Mouse (Mus musculus): ENCODE results near the gene Wdr46. TPM values are rescaled to one million over a fixed set of nuclear protein-coding genes. Genes with fewer than 3 reads are reported as not detected.

Gene Wdr46
- polyA plus RNA-seq, 1 experiment, result 64.8 TPM

DNA sequence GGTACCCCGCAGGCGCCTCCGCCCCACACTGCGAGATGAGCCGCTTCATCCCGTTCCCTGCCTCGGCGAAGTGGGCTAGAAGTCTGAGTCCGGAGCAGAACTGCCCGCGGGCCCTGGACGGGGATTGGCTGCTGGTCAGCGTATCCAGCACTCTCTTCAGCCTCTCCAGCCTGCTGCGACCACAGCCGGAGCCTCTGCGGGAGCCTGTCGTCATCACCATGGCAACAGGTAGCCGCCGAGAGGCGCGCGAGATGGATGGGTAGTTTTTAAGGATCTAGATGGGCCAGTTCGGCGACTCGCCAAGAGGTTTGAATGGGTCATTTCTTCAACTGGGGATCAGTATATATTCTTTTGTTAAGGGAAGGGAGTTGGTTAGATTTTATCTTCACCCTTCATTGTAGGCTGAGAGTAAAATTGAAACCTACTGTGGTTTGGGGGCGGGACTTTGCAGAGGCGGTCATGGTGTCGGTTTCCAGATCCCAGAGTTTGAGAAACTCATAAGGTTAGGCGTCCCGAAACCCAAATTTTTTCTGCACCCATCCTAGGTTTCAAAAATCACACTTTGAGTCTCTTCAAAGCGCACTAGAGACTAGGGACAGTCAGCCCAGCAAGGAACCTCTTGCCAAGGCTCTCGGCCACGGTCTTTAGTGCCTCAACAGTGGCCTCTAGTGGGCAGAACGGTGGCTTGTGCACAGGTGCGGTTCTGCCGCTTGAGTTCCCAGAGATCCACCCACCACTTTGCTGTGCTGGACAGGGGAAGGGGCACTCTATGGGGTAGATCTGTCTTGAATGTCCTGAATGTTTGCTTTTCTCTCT lies 20.0 kb upstream of the Wdr46 start:
- Histone ChIP-seq H3K27me3 (ENCODE audit: control insufficient read depth, insufficient read depth, insufficient read length) (no peaks in the 10 kb centered on the region), H3ac (ENCODE audit: control insufficient read depth, insufficient read length, low read depth) (peak overlapping the region; percentile 68), H3K36me3 (ENCODE audit: control insufficient read depth, insufficient read depth) (peaks cover 20% of the 10 kb centered on the region), H3K79me2 (ENCODE audit: control insufficient read depth, insufficient read depth) (peaks cover 39% of the 10 kb centered on the region), H3K4me3 (ENCODE audit: insufficient read depth, poor library complexity, severe bottlenecking) (peak overlapping the region; percentile 93), H3K79me3 (ENCODE audit: low read depth) (peaks cover 3% of the 10 kb centered on the region)
- TF ChIP-seq FOSL1 (IDR thresholded peaks at IDR 0.05; ENCODE audit: insufficient read depth, low read length, poor library complexity, severe bottlenecking) (no peak), CEBPB (IDR thresholded peaks at IDR 0.05; ENCODE audit: low read depth) (no peak), CTCF (IDR thresholded peaks at IDR 0.05; ENCODE audit: control insufficient read depth, insufficient read depth, insufficient read length) (peak; percentile 94), USF1 (IDR thresholded peaks at IDR 0.05; ENCODE audit: low read depth) (no peak), MAX (IDR thresholded peaks at IDR 0.05) (no peak), MYOD1 (IDR thresholded peaks at IDR 0.05; ENCODE audit: control insufficient read depth, insufficient read length, low read depth) (peak; percentile 47), MYOG (IDR thresholded peaks at IDR 0.05; ENCODE audit: control insufficient read depth, extremely low read depth, insufficient read length) (no peak)

DNA sequence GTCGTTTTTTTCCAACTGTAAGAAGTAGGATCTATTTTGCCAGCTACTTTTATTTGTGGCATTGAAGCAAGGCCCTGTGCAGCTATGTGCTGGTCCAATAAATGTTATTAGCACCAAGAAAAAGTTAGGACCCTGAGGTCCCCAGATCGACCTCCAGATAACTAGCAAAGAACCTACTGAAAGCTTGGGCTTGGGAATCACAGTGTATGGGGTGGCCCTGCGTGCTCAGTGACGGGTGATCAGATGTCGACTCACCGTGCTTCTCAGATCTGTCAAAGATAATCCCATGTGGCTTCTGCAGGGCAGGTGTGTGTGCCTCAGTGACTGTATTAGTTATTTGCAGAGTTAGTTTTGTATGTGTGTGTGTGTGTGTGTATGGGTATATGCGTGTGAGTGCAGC lies 19.1 kb upstream of the Wdr46 start:
- H3K27me3 ChIP-seq (ENCODE audit: control insufficient read depth, insufficient read depth, insufficient read length), result no peaks in the 10 kb centered on the region
- peaks cover 37% of the 10 kb centered on the region for H3K79me2 ChIP-seq (ENCODE audit: control insufficient read depth, insufficient read depth)
- peaks cover 3% of the 10 kb centered on the region for H3K79me3 ChIP-seq (ENCODE audit: low read depth)
- TF ChIP-seq MYOD1 (IDR thresholded peaks at IDR 0.05; ENCODE audit: control insufficient read depth, insufficient read length, low read depth) (no peak), CTCF (IDR thresholded peaks at IDR 0.05; ENCODE audit: control insufficient read depth, insufficient read depth, insufficient read length) (no peak), FOSL1 (IDR thresholded peaks at IDR 0.05; ENCODE audit: insufficient read depth, low read length, poor library complexity, severe bottlenecking) (no peak), MAX (IDR thresholded peaks at IDR 0.05) (no peak), USF1 (IDR thresholded peaks at IDR 0.05; ENCODE audit: low read depth) (no peak), CEBPB (IDR thresholded peaks at IDR 0.05; ENCODE audit: low read depth) (no peak), MYOG (IDR thresholded peaks at IDR 0.05; ENCODE audit: control insufficient read depth, extremely low read depth, insufficient read length) (no peak)
- H3K36me3 ChIP-seq (ENCODE audit: control insufficient read depth, insufficient read depth), result peaks cover 23% of the 10 kb centered on the region
- no peak overlapping the region for H3K4me3 ChIP-seq (ENCODE audit: insufficient read depth, poor library complexity, severe bottlenecking)
- no peak overlapping the region for H3ac ChIP-seq (ENCODE audit: control insufficient read depth, insufficient read length, low read depth)

DNA sequence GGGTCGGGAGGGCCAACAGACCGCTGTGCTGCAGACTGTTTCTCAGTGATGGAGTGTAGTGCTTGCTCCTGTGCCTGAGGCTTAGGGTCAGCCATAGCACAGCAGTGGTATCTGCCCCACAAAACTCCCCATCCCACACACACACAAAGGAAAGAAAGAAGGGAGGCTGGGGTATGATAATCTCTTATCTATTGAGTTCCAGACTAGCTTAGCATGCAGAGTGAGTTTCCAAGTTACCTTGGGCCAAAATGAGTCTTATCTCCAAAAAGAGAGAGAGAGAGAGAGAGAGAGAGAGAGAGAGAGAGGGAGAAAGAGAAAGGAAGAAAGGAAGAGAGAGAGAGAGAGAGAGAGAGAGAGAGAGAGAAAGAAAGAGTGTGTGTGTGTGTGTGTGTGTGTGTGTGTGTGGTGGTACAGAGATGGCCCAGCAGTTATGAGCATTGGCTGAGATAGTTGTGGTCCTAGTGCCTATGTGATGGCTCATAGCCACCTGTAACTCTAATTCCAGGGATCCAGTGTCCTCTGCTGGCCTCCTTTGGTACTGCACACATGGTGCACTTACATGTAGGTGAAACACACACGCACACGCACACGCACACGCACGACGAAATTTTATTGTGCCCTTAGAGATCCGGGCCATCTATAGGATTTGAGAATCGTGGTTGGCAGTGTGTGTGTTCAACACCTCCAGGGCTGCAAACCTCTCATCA lies 15.7 kb upstream of the Wdr46 start:
- no peak for TF ChIP-seq MYOD1 (IDR thresholded peaks at IDR 0.05; ENCODE audit: control insufficient read depth, insufficient read length, low read depth)
- no peak for TF ChIP-seq MAX (IDR thresholded peaks at IDR 0.05)
- no peak for TF ChIP-seq FOSL1 (IDR thresholded peaks at IDR 0.05; ENCODE audit: insufficient read depth, low read length, poor library complexity, severe bottlenecking)
- TF ChIP-seq USF1 (IDR thresholded peaks at IDR 0.05; ENCODE audit: low read depth), result no peak
- TF ChIP-seq MYOG (IDR thresholded peaks at IDR 0.05; ENCODE audit: control insufficient read depth, extremely low read depth, insufficient read length), result no peak
- TF ChIP-seq CEBPB (IDR thresholded peaks at IDR 0.05; ENCODE audit: low read depth), result no peak
- peak; percentile 31 for TF ChIP-seq CTCF (IDR thresholded peaks at IDR 0.05; ENCODE audit: control insufficient read depth, insufficient read depth, insufficient read length)
- peaks cover 21% of the 10 kb centered on the region for H3K36me3 ChIP-seq (ENCODE audit: control insufficient read depth, insufficient read depth)
- peaks cover 5% of the 10 kb centered on the region for H3K79me3 ChIP-seq (ENCODE audit: low read depth)
- no peak overlapping the region for H3K4me3 ChIP-seq (ENCODE audit: insufficient read depth, poor library complexity, severe bottlenecking)
- H3ac ChIP-seq (ENCODE audit: control insufficient read depth, insufficient read length, low read depth), result no peak overlapping the region
- H3K79me2 ChIP-seq (ENCODE audit: control insufficient read depth, insufficient read depth), result peaks cover 37% of the 10 kb centered on the region
- no peaks in the 10 kb centered on the region for H3K27me3 ChIP-seq (ENCODE audit: control insufficient read depth, insufficient read depth, insufficient read length)

DNA sequence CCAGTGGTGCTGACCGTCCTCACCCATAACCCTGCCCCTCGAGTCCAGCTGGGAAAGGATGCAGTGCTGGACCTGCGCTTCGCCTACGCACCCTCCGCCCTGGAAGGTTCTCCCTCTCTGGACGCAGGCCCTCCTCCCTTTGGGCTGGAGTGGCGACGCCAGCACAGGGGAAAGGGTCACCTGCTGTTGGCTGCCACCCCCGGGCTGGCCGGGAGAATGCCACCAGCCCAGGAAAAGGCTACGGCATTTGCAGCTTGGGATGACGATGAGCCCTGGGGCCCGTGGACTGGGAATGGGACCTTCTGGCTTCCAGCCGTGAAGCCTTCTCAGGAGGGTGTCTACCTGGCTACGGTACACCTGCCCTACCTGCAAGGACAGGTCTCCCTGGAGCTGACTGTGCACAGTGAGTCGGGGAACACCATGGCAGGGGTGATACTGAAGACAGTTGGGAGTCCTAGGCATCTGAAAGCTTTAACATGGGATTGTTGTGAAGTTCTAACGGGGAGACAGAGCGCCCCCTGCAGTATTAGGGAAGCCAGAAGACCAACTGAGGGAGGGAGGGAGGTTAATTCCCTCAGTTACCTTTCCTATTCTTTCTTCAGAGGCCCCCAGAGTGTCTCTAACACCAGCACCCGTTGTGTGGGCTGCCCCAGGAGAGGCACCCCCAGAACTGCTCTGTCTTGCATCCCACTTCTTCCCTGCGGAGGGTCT lies 14.9 kb upstream of the Wdr46 start:
- peaks cover 5% of the 10 kb centered on the region for H3K79me3 ChIP-seq (ENCODE audit: low read depth)
- H3K27me3 ChIP-seq (ENCODE audit: control insufficient read depth, insufficient read depth, insufficient read length), result no peaks in the 10 kb centered on the region
- H3K36me3 ChIP-seq (ENCODE audit: control insufficient read depth, insufficient read depth), result peaks cover 21% of the 10 kb centered on the region
- TF ChIP-seq MYOD1 (IDR thresholded peaks at IDR 0.05; ENCODE audit: control insufficient read depth, insufficient read length, low read depth) (no peak), MAX (IDR thresholded peaks at IDR 0.05) (no peak), CTCF (IDR thresholded peaks at IDR 0.05; ENCODE audit: control insufficient read depth, insufficient read depth, insufficient read length) (no peak), CEBPB (IDR thresholded peaks at IDR 0.05; ENCODE audit: low read depth) (no peak), USF1 (IDR thresholded peaks at IDR 0.05; ENCODE audit: low read depth) (no peak), MYOG (IDR thresholded peaks at IDR 0.05; ENCODE audit: control insufficient read depth, extremely low read depth, insufficient read length) (no peak), FOSL1 (IDR thresholded peaks at IDR 0.05; ENCODE audit: insufficient read depth, low read length, poor library complexity, severe bottlenecking) (no peak)
- H3K4me3 ChIP-seq (ENCODE audit: insufficient read depth, poor library complexity, severe bottlenecking), result no peak overlapping the region
- peaks cover 42% of the 10 kb centered on the region for H3K79me2 ChIP-seq (ENCODE audit: control insufficient read depth, insufficient read depth)
- H3ac ChIP-seq (ENCODE audit: control insufficient read depth, insufficient read length, low read depth), result no peak overlapping the region
